Mouse (Mus musculus): Measurements from ENCODE around the gene Camta1.

GRCm38 (mm10) chr4:151202891-151203290, 658.8 kb downstream of the Camta1 start:
- TF ChIP-seq ZC3H11A (IDR thresholded peaks at IDR 0.05; ENCODE audit: borderline replicate concordance, low read depth, low read length) (no peak), CHD2 (IDR thresholded peaks at IDR 0.05; ENCODE audit: low read depth, low read length) (no peak), ZNF384 (IDR thresholded peaks at IDR 0.05; ENCODE audit: low read depth, low read length) (no peak)

Data from ES-E14 (cell line).